Mouse (Mus musculus): Measurements from ENCODE around the gene Kcnn4. TPM values are rescaled to one million over a fixed set of nuclear protein-coding genes. Genes with fewer than 3 reads are reported as not detected.
A peak's percentile ranks its signal among the peaks of the same experiment; 100 is the strongest.

The Kcnn4 gene
- polyA plus RNA-seq, 1 experiment: 429 TPM

DNA sequence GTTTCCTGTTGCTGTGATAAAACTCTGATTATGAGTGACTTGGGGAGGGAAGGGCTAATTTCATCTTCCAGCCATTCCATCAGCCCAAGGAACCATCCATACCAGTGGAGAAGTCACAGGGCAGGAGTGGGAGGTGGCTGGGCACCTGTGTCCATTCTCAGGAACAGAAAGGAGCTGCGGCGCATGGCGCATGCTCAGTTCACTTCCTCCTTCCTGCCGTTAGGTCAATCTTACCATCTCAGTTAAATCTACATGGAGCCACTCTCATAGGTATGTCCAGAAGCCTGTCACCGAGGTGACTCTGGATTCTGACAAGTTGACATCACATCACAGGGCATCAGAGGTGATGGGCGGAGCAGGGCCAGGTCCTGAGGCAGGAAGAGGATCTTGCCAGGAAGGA, 14.4 kb upstream of the Kcnn4 start:
- no peaks in the 10 kb centered on the region for H3K27me3 ChIP-seq (ENCODE audit: control insufficient read depth, insufficient read depth, low read length)
- 72% methylated on average over 6 of the region's 6 CpGs for WGBS
- no peaks in the 10 kb centered on the region for H3K4me1 ChIP-seq (replicated peaks; ENCODE audit: control insufficient read depth, insufficient read depth, low read length)
- H3K4me3 ChIP-seq (ENCODE audit: control insufficient read depth, insufficient read depth, low read length): no peak overlapping the region
- no peak for DNase-seq
- no peaks in the 10 kb centered on the region for H3K36me3 ChIP-seq (ENCODE audit: control insufficient read depth, insufficient read depth, low read length)
- no peak overlapping the region for H3K27ac ChIP-seq (ENCODE audit: control insufficient read depth, insufficient read depth, low read length)
- TF ChIP-seq CTCF (IDR thresholded peaks at IDR 0.05; ENCODE audit: borderline replicate concordance, control insufficient read depth, extremely low read depth, insufficient read depth, low read length, poor library complexity) (no peak), POLR2A (IDR thresholded peaks at IDR 0.05; ENCODE audit: control insufficient read depth, extremely low read depth, insufficient read depth, low read length, poor library complexity) (no peak)

DNA sequence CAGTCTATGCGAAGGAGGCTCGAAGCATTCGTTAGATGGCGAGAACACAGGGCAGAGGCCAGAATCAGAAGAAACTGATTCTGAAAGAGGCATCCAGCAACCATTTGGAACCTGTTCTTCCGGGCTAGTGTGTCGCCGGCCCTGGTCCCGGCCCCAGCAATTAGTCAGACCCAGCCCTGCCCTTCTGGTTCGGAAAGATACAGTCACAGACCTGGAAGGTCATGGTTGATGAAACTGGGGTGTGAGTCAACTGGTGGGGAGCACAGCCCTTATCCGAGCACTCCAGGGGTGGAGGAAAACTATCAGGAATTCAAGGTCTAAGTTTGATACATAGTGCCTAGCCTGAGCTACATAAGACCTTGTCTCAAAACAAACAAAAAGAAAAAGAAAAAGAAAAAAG, 14.0 kb upstream of the Kcnn4 start:
- no peaks in the 10 kb centered on the region for H3K4me1 ChIP-seq (replicated peaks; ENCODE audit: control insufficient read depth, insufficient read depth, low read length)
- 88% methylated on average over 10 of the region's 10 CpGs for WGBS
- no peak overlapping the region for H3K27ac ChIP-seq (ENCODE audit: control insufficient read depth, insufficient read depth, low read length)
- no peak for TF ChIP-seq CTCF (IDR thresholded peaks at IDR 0.05; ENCODE audit: borderline replicate concordance, control insufficient read depth, extremely low read depth, insufficient read depth, low read length, poor library complexity)
- no peak for TF ChIP-seq POLR2A (IDR thresholded peaks at IDR 0.05; ENCODE audit: control insufficient read depth, extremely low read depth, insufficient read depth, low read length, poor library complexity)
- H3K36me3 ChIP-seq (ENCODE audit: control insufficient read depth, insufficient read depth, low read length): no peaks in the 10 kb centered on the region
- no peak for DNase-seq
- H3K27me3 ChIP-seq (ENCODE audit: control insufficient read depth, insufficient read depth, low read length): no peaks in the 10 kb centered on the region
- no peak overlapping the region for H3K4me3 ChIP-seq (ENCODE audit: control insufficient read depth, insufficient read depth, low read length)

DNA sequence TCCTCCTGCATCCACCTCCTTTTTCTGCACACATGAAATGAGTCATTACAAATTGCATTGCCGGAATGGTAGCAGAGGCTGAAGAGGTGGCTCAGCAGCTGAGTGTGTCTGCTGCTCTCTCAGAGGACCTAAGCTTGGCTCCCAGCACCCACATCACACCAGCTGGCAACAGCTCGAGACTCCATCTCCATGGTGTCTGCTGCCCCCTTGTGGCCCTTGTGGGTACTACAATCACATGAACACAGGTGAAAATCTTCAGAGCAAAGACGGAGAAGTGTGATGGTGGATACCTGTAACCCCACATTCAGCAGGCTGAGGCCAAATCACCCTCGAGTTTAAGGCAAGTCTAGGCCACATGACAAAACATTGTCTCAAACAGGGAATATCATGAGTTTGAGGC, 12.2 kb upstream of the Kcnn4 start:
- DNase-seq: peak; percentile 46
- WGBS: 50% methylated on average over 4 of the region's 4 CpGs
- Histone ChIP-seq H3K4me3 (ENCODE audit: control insufficient read depth, insufficient read depth, low read length) (no peak overlapping the region), H3K27ac (ENCODE audit: control insufficient read depth, insufficient read depth, low read length) (no peak overlapping the region), H3K36me3 (ENCODE audit: control insufficient read depth, insufficient read depth, low read length) (no peaks in the 10 kb centered on the region), H3K4me1 (replicated peaks; ENCODE audit: control insufficient read depth, insufficient read depth, low read length) (no peaks in the 10 kb centered on the region; the same call in 1 of the 2 replicates), H3K27me3 (ENCODE audit: control insufficient read depth, insufficient read depth, low read length) (no peaks in the 10 kb centered on the region)
- TF ChIP-seq POLR2A (IDR thresholded peaks at IDR 0.05; ENCODE audit: control insufficient read depth, extremely low read depth, insufficient read depth, low read length, poor library complexity) (no peak), CTCF (IDR thresholded peaks at IDR 0.05; ENCODE audit: borderline replicate concordance, control insufficient read depth, extremely low read depth, insufficient read depth, low read length, poor library complexity) (peak; percentile 63; the same call in 1 of the 2 replicates)

GRCm38 (mm10) chr7:24359269-24359668, 10.8 kb upstream of the Kcnn4 start:
- H3K4me3 ChIP-seq (ENCODE audit: control insufficient read depth, insufficient read depth, low read length): no peak overlapping the region
- no peaks in the 10 kb centered on the region; the same call in 1 of the 2 replicates for H3K4me1 ChIP-seq (replicated peaks; ENCODE audit: control insufficient read depth, insufficient read depth, low read length)
- H3K27ac ChIP-seq (ENCODE audit: control insufficient read depth, insufficient read depth, low read length): no peak overlapping the region
- no peaks in the 10 kb centered on the region for H3K27me3 ChIP-seq (ENCODE audit: control insufficient read depth, insufficient read depth, low read length)
- no peaks in the 10 kb centered on the region for H3K36me3 ChIP-seq (ENCODE audit: control insufficient read depth, insufficient read depth, low read length)
- DNase-seq: peak; percentile 18
- TF ChIP-seq CTCF (IDR thresholded peaks at IDR 0.05; ENCODE audit: borderline replicate concordance, control insufficient read depth, extremely low read depth, insufficient read depth, low read length, poor library complexity): no peak
- TF ChIP-seq POLR2A (IDR thresholded peaks at IDR 0.05; ENCODE audit: control insufficient read depth, extremely low read depth, insufficient read depth, low read length, poor library complexity): no peak
- 32% methylated on average over 9 of the region's 9 CpGs for WGBS

GRCm38 (mm10) chr7:24361001-24361400, 9.1 kb upstream of the Kcnn4 start:
- Histone ChIP-seq H3K36me3 (ENCODE audit: control insufficient read depth, insufficient read depth, low read length) (no peaks in the 10 kb centered on the region), H3K4me1 (replicated peaks; ENCODE audit: control insufficient read depth, insufficient read depth, low read length) (peaks cover 10% of the 10 kb centered on the region), H3K4me3 (ENCODE audit: control insufficient read depth, insufficient read depth, low read length) (no peak overlapping the region), H3K27ac (ENCODE audit: control insufficient read depth, insufficient read depth, low read length) (no peak overlapping the region), H3K27me3 (ENCODE audit: control insufficient read depth, insufficient read depth, low read length) (no peaks in the 10 kb centered on the region)
- TF ChIP-seq CTCF (IDR thresholded peaks at IDR 0.05; ENCODE audit: borderline replicate concordance, control insufficient read depth, extremely low read depth, insufficient read depth, low read length, poor library complexity) (no peak), POLR2A (IDR thresholded peaks at IDR 0.05; ENCODE audit: control insufficient read depth, extremely low read depth, insufficient read depth, low read length, poor library complexity) (no peak)
- WGBS: 69% methylated on average over 4 of the region's 4 CpGs
- no peak for DNase-seq

- 21% methylated on average over 7 of the region's 7 CpGs for WGBS
Observed at GRCm38 (mm10) chr7:24363228-24363627, 6.8 kb upstream of the Kcnn4 start.

GRCm38 (mm10) chr7:24364827-24365226, 5.2 kb upstream of the Kcnn4 start:
- Histone ChIP-seq H3K27me3 (ENCODE audit: control insufficient read depth, insufficient read depth, low read length) (no peaks in the 10 kb centered on the region), H3K36me3 (ENCODE audit: control insufficient read depth, insufficient read depth, low read length) (no peaks in the 10 kb centered on the region), H3K4me3 (ENCODE audit: control insufficient read depth, insufficient read depth, low read length) (no peak overlapping the region), H3K27ac (ENCODE audit: control insufficient read depth, insufficient read depth, low read length) (no peak overlapping the region), H3K4me1 (replicated peaks; ENCODE audit: control insufficient read depth, insufficient read depth, low read length) (peaks cover 34% of the 10 kb centered on the region)
- TF ChIP-seq CTCF (IDR thresholded peaks at IDR 0.05; ENCODE audit: borderline replicate concordance, control insufficient read depth, extremely low read depth, insufficient read depth, low read length, poor library complexity) (peak; percentile 93), POLR2A (IDR thresholded peaks at IDR 0.05; ENCODE audit: control insufficient read depth, extremely low read depth, insufficient read depth, low read length, poor library complexity) (no peak)
- WGBS: 21% methylated on average over 10 of the region's 10 CpGs
- peak; percentile 92 for DNase-seq

More at GRCm38 (mm10) chr7:24363228-24363627, 6.8 kb upstream of the Kcnn4 start:
- Histone ChIP-seq H3K4me1 (replicated peaks; ENCODE audit: control insufficient read depth, insufficient read depth, low read length) (peaks cover 23% of the 10 kb centered on the region), H3K36me3 (ENCODE audit: control insufficient read depth, insufficient read depth, low read length) (no peaks in the 10 kb centered on the region), H3K4me3 (ENCODE audit: control insufficient read depth, insufficient read depth, low read length) (no peak overlapping the region), H3K27ac (ENCODE audit: control insufficient read depth, insufficient read depth, low read length) (no peak overlapping the region), H3K27me3 (ENCODE audit: control insufficient read depth, insufficient read depth, low read length) (no peaks in the 10 kb centered on the region)
- peak; percentile 68 for DNase-seq
- no peak for TF ChIP-seq POLR2A (IDR thresholded peaks at IDR 0.05; ENCODE audit: control insufficient read depth, extremely low read depth, insufficient read depth, low read length, poor library complexity)
- no peak for TF ChIP-seq CTCF (IDR thresholded peaks at IDR 0.05; ENCODE audit: borderline replicate concordance, control insufficient read depth, extremely low read depth, insufficient read depth, low read length, poor library complexity)
